Mouse (Mus musculus) forebrain, postnatal 0 days (tissue): Measurements from ENCODE around the gene Yif1a. TPM values are rescaled to one million over a fixed set of nuclear protein-coding genes. Genes with fewer than 3 reads are reported as not detected.

ENCODE experiments used
- ATAC-seq: fragments of 200-750 bp; cut with Nextera tagmentation; 2 replicates; pipeline ENCODE4 v1.8.0; 2017; ENCODE audit warnings: mild to moderate bottlenecking, moderate library complexity
- DNase-seq: peaks from one replicate; pipeline ENCODE4 v3.0.0-alpha.2; 2015
- H3K27ac ChIP-seq: fragments of 300-500 bp; sonication (generic); 2 replicates; pipeline ENCODE4 v1.5.1; 2014; ENCODE audit warnings: low read depth, mild to moderate bottlenecking, antibody characterized with exemption, low read length, moderate library complexity, mixed read lengths
- H3K27me3 ChIP-seq: fragments of 300-500 bp; sonication (generic); 2 replicates; pipeline ENCODE4 v1.6.1; 2014; ENCODE audit warnings: mild to moderate bottlenecking, low read length, mixed read lengths; ENCODE audit not compliant: insufficient read depth
- H3K36me3 ChIP-seq: fragments of 300-500 bp; sonication (generic); 2 replicates; pipeline ENCODE4 v1.6.1; 2014; ENCODE audit warnings: mild to moderate bottlenecking, moderate library complexity; ENCODE audit not compliant: insufficient read depth
- H3K4me1 ChIP-seq: fragments of 300-500 bp; sonication (generic); 2 replicates; pipeline ENCODE4 v1.6.1; 2014; ENCODE audit warnings: antibody characterized with exemption; ENCODE audit not compliant: insufficient read depth
- H3K4me2 ChIP-seq: fragments of 300-500 bp; sonication (generic); 2 replicates; pipeline ENCODE4 v1.6.1; 2014; ENCODE audit warnings: low read depth, mild to moderate bottlenecking, moderate library complexity
- H3K4me3 ChIP-seq: fragments of 300-500 bp; sonication (generic); 2 replicates; pipeline ENCODE4 v1.5.1; 2014; ENCODE audit warnings: low read depth, low read length, mixed read lengths
- H3K9ac ChIP-seq: fragments of 300-500 bp; sonication (generic); 2 replicates; pipeline ENCODE4 v1.6.1; 2014; ENCODE audit warnings: mild to moderate bottlenecking
- H3K9me3 ChIP-seq: fragments of 300-500 bp; sonication (generic); 2 replicates; pipeline ENCODE4 v1.6.1; 2016; ENCODE audit warnings: low read length
- CTCF ChIP-seq: sonication (generic); IDR thresholded peaks from 2 replicates; pipeline ENCODE4 v1.5.1; 2016; ENCODE audit warnings: antibody characterized with exemption, control low read depth, low read depth
- WGBS: fragments of 180-500 bp; shearing (Covaris S2); extraction: QIAGEN DNeasy Blood & Tissue Kit; methylation state at CpG from one replicate; pipeline ENCODE4 v1.1.7; 2014; 5-methylcytosine and 5-hydroxymethylcytosine counted together
- polyA plus RNA-seq: library from polyadenylated mRNA; unstranded; fragments of >200 nt; fragmentation: Nextera tagmentation; extraction: Ambion mirVana; gene quantifications from 2 replicates; pipeline ENCODE4 v1.2.1, GENCODE M21; 2015
- total RNA-seq: library from RNA; depleted of rRNA; stranded (reverse); fragments of >200 nt; gene quantifications from 2 replicates; pipeline ENCODE4 v1.2.3, GENCODE M21; 2014

The Yif1a gene
- total and polyA plus RNA-seq, 2 experiments from 2014 or later, result 50.5 to 54.9 TPM

DNA sequence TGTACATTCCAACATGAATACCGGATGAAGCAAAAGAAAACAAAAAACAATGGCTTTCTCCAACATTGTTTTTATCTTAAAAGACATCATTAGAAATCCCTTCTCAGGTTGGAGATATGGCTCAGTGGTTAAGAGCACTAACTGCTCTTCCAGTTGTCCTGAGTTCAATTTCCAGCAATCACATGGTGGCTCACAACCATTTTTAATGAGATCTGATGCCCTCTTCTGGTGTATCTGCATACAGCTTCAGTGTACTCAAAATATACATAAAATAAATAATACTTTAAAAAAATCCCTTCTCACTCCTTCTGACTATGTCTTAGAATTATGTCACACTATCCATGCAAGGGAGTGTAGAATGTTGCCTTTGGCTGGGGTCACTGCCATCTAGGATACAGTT is 9.1 kb upstream of the Yif1a start:
- Histone ChIP-seq H3K27ac (no peak overlapping the region), H3K36me3 (0 out of 2 replicates have a peak, but pooled peaks cover 16% of the 10 kb centered on the region), H3K9me3 (no peaks in the 10 kb centered on the region), H3K9ac (no peak overlapping the region), H3K4me1 (no peaks in the 10 kb centered on the region), H3K4me2 (no peak overlapping the region), H3K27me3 (peaks cover 12% of the 10 kb centered on the region), H3K4me3 (no peak overlapping the region)
- 93% methylated on average over 1 of the region's 1 CpGs for WGBS
- TF ChIP-seq CTCF, result no peak; the same call in 1 of the 2 replicates
- DNase-seq (no peak), ATAC-seq (no peak)

DNA sequence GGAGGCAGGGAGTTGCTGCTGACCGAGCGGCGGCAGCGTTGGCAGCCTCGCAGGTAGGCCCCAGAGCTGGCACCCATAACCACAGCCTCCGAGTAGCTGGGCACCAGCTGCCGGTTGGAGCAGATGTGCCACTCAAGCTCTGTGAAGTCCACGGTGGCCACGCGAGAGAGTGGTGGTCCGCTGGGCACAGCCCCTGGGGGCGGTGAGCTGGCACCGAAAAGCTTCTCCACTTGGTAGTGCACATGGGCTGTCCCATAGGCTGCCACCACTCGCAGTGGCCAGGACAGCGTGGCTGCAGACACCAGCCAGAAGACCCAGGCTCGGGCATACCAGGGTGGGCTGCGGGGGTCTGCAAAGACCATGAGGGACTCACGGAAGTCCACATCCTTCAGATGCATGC is 6.3 kb upstream of the Yif1a start:
- no peak for TF ChIP-seq CTCF

DNA sequence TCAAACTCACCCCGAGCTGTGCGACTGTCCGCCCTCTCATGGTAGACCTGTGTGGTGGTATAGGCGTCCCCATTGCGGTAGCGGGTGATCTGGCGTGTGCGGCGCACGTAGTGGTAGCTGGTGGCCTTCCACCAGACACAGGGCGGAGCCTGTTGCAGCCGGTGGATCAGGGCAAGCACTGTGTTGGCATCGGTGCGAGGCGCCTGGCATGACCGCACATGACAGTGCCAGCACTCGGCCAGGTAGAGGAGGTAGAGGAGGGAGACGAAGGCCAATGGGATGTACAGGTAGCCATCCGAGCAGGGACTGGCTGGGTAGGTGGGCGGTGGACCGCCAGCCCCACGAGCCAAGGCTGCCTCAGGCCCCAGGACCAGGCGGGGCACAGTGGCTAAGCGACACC is 5.7 kb upstream of the Yif1a start:
- H3K4me3 ChIP-seq, result no peak overlapping the region
- no peak for ATAC-seq
- H3K9ac ChIP-seq, result no peak overlapping the region
- H3K4me1 ChIP-seq, result 0 out of 2 replicates have a peak, but pooled peaks cover 4% of the 10 kb centered on the region
- H3K36me3 ChIP-seq, result 0 out of 2 replicates have a peak, but pooled peaks cover 16% of the 10 kb centered on the region
- no peak for TF ChIP-seq CTCF
- 77% methylated on average over 24 of the region's 24 CpGs for WGBS
- no peak overlapping the region for H3K27ac ChIP-seq
- DNase-seq, result no peak
- H3K9me3 ChIP-seq, result no peaks in the 10 kb centered on the region
- H3K4me2 ChIP-seq, result no peak overlapping the region
- peaks cover 22% of the 10 kb centered on the region for H3K27me3 ChIP-seq

More for the DNA sequence above, 6.3 kb upstream of the Yif1a start:
- Histone ChIP-seq H3K4me3 (no peak overlapping the region), H3K4me2 (no peak overlapping the region), H3K27me3 (peaks cover 22% of the 10 kb centered on the region), H3K9me3 (no peaks in the 10 kb centered on the region), H3K4me1 (0 out of 2 replicates have a peak, but pooled peaks cover 4% of the 10 kb centered on the region), H3K36me3 (0 out of 2 replicates have a peak, but pooled peaks cover 16% of the 10 kb centered on the region), H3K9ac (no peak overlapping the region), H3K27ac (no peak overlapping the region)
- ATAC-seq (no peak), DNase-seq (no peak)
- WGBS, result 75% methylated on average over 14 of the region's 18 CpGs

DNA sequence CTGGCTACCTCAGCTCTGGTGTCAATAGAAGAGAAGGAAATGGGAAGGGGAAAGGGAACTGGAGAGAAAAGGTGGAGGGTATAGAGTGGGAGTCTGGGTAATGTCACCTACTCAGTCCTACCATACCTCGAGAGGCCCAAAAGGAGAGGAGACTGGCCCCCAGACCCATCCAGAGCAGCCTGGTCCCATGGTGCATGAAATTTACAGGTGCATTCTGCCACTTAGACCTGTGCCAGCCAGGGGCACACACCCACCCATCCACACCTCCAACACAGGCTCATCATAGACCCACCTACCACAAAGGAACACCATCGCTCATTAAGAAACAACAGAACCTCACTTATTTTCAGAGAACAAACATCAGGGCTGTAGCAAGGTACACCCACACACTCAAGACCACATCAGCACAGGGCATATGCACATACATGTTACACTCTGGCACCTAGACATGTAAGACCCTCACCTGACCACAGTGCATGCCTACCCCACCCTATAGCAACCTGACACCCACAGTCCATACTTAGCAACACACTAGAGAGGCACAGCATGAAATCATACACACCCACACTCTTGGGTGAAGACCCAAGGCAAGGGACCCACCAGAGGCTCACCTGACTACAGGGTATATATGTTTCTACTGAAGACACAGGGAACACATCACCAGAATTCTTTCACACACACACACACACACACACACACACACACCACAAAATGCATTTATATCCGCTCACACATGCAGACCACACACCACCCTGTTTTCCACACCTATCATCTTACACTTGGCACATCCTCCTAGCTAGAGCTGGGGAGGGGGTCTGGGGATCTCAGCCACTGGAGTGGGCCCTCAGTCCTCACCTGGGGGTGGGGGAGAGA is 4.1 kb upstream of the Yif1a start:
- H3K4me2 ChIP-seq, result peak overlapping the region; percentile 87
- peak overlapping the region; percentile 62; the same call in 1 of the 2 replicates for H3K27ac ChIP-seq
- peaks cover 8% of the 10 kb centered on the region for H3K4me1 ChIP-seq
- ATAC-seq (no peak), DNase-seq (no peak)
- WGBS, result 66% methylated on average over 3 of the region's 3 CpGs
- peak overlapping the region; percentile 72 for H3K4me3 ChIP-seq
- H3K27me3 ChIP-seq, result peaks cover 22% of the 10 kb centered on the region
- H3K9me3 ChIP-seq, result no peaks in the 10 kb centered on the region
- TF ChIP-seq CTCF, result no peak
- H3K9ac ChIP-seq, result peak overlapping the region; percentile 83
- 0 out of 2 replicates have a peak, but pooled peaks cover 16% of the 10 kb centered on the region for H3K36me3 ChIP-seq

DNA sequence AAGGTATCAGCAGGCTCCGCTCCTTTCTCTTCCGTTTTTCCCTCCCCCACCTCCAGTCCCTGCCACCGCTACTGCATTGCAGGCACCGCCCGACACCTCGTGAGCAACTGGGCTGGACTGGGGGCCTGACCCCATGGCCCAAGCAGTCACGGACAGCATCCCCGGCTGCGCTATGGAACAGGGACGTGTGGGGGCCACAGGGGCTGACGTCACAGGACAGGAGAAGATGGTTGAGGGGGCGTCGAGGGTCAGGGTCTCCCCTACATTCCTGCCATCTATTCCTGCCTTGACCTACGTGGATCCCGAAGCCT is 3.5 kb upstream of the Yif1a start:
- Histone ChIP-seq H3K9me3 (no peaks in the 10 kb centered on the region), H3K9ac (peak overlapping the region; percentile 83), H3K4me1 (peaks cover 10% of the 10 kb centered on the region), H3K4me2 (peak overlapping the region; percentile 87), H3K27ac (peak overlapping the region; percentile 62), H3K27me3 (peaks cover 22% of the 10 kb centered on the region), H3K36me3 (0 out of 2 replicates have a peak, but pooled peaks cover 19% of the 10 kb centered on the region), H3K4me3 (peak overlapping the region; percentile 72)
- TF ChIP-seq CTCF, result no peak
- peak; percentile 37 for DNase-seq
- 5% methylated on average over 15 of the region's 15 CpGs for WGBS
- ATAC-seq, result no peak

DNA sequence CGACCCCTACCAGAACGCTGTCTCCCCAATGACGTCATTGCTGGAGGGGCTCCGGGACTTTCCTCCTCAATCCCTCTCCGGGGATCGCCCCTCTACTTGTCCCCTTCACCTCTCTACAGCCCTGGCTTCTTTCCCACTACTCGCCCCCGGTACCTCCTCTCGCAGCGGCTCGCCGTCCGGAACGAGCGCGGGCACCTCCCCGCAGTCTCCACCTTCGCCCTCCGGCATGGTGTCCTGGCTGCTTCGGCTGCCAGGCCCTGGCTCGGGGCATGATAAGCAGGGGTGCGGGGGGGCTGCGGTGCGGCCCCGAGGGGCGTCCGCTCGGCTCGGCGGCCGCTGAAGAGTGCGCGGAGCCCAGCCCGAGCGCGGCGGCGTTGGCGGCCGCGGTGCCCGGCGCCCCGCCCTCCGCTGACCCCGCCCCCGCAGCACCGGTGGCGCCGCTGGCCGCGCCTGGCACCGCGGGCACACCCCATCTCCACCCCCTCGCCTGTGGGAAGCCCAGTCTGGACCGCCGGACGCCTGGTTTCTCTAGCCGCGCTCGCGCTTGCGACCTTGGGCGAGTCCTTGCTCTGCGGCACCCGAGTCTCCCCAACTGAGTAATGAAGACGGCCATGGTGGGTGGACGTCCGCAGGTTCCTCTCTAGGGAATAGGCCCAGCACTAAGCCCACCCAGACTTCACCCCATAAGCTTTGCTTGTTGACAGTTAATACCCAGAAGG is 3.0 kb upstream of the Yif1a start, which contains the start of gene Tmem151a:
Tmem151a (minus strand) TSS at position 387 of the 719 bp plus-strand sequence.
- no peak for ATAC-seq
- no peak for TF ChIP-seq CTCF
- peaks cover 22% of the 10 kb centered on the region for H3K27me3 ChIP-seq
- peak within 1 kb of the TSS; percentile 87 for H3K4me2 ChIP-seq
- DNase-seq, result no peak
- under 1% methylated on average over 53 of the region's 69 CpGs for WGBS
- H3K36me3 ChIP-seq, result 0 out of 2 replicates have a peak, but pooled peaks cover 19% of the 10 kb centered on the region
- H3K4me3 ChIP-seq, result peak within 1 kb of the TSS; percentile 72
- H3K4me1 ChIP-seq, result peaks cover 10% of the 10 kb centered on the region
- peak within 1 kb of the TSS; percentile 83 for H3K9ac ChIP-seq
- no peaks in the 10 kb centered on the region for H3K9me3 ChIP-seq
- H3K27ac ChIP-seq, result peak within 1 kb of the TSS; percentile 62
